Mouse (Mus musculus): Measurements from ENCODE around the gene Tmem63a. TPM values are rescaled to one million over a fixed set of nuclear protein-coding genes. Genes with fewer than 3 reads are reported as not detected.
A peak's percentile ranks its signal among the peaks of the same experiment; 100 is the strongest.

Tmem63a gene
- polyA plus RNA-seq, 1 experiment: 26.9 TPM

GRCm38 (mm10) chr1:180903666-180904038 lies 38.5 kb upstream of the Tmem63a start:
- TF ChIP-seq EP300 (IDR thresholded peaks at IDR 0.05; ENCODE audit: insufficient read depth, low read depth, low read length) (no peak), POLR2A (IDR thresholded peaks at IDR 0.05; ENCODE audit: insufficient read depth, low read length) (no peak), CTCF (IDR thresholded peaks at IDR 0.05; ENCODE audit: low read depth, low read length) (no peak)

GRCm38 (mm10) chr1:180904039-180904814 lies 37.9 kb upstream of the Tmem63a start, which contains the start of gene Pycr2:
Pycr2 (plus strand) TSS chr1:180904293.
- Histone ChIP-seq H3K27me3 (ENCODE audit: control insufficient read depth, insufficient read depth, low read length, poor library complexity, severe bottlenecking) (no peaks in the 10 kb centered on the region), H3K36me3 (ENCODE audit: control insufficient read depth, insufficient read depth, low read length, poor library complexity, severe bottlenecking) (peaks cover 22% of the 10 kb centered on the region), H3K4me1 (ENCODE audit: control insufficient read depth, insufficient read depth, low read length) (peaks cover 4% of the 10 kb centered on the region), H3K9me3 (replicated peaks; ENCODE audit: control insufficient read depth, insufficient read depth, low read length, poor library complexity, severe bottlenecking) (no peaks in the 10 kb centered on the region), H3K9ac (ENCODE audit: low read depth, poor library complexity, severe bottlenecking) (peak within 1 kb of the TSS; percentile 85), H3K4me3 (ENCODE audit: low read depth, low read length) (peak within 1 kb of the TSS; percentile 96), H3K27ac (ENCODE audit: insufficient read depth, low read length) (peak within 1 kb of the TSS; percentile 89)
- TF ChIP-seq CTCF (IDR thresholded peaks at IDR 0.05; ENCODE audit: low read depth, low read length) (no peak), POLR2A (IDR thresholded peaks at IDR 0.05; ENCODE audit: insufficient read depth, low read length) (peak; percentile 28)

More at GRCm38 (mm10) chr1:180903666-180904038, 38.5 kb upstream of the Tmem63a start:
- Histone ChIP-seq H3K36me3 (ENCODE audit: control insufficient read depth, insufficient read depth, low read length, poor library complexity, severe bottlenecking) (peaks cover 22% of the 10 kb centered on the region), H3K27ac (ENCODE audit: insufficient read depth, low read length) (peak overlapping the region; percentile 89), H3K4me3 (ENCODE audit: low read depth, low read length) (peak overlapping the region; percentile 70), H3K4me1 (ENCODE audit: control insufficient read depth, insufficient read depth, low read length) (peaks cover 4% of the 10 kb centered on the region), H3K9me3 (replicated peaks; ENCODE audit: control insufficient read depth, insufficient read depth, low read length, poor library complexity, severe bottlenecking) (no peaks in the 10 kb centered on the region), H3K27me3 (ENCODE audit: control insufficient read depth, insufficient read depth, low read length, poor library complexity, severe bottlenecking) (no peaks in the 10 kb centered on the region), H3K9ac (ENCODE audit: low read depth, poor library complexity, severe bottlenecking) (peak overlapping the region; percentile 69)

GRCm38 (mm10) chr1:180904815-180905080 lies 37.4 kb upstream of the Tmem63a start:
- TF ChIP-seq EP300 (IDR thresholded peaks at IDR 0.05; ENCODE audit: insufficient read depth, low read depth, low read length): no peak
- no peak for TF ChIP-seq CTCF (IDR thresholded peaks at IDR 0.05; ENCODE audit: low read depth, low read length)
- TF ChIP-seq POLR2A (IDR thresholded peaks at IDR 0.05; ENCODE audit: insufficient read depth, low read length): no peak
- H3K4me1 ChIP-seq (ENCODE audit: control insufficient read depth, insufficient read depth, low read length): peaks cover 4% of the 10 kb centered on the region
- H3K9ac ChIP-seq (ENCODE audit: low read depth, poor library complexity, severe bottlenecking): peak overlapping the region; percentile 85
- no peaks in the 10 kb centered on the region for H3K27me3 ChIP-seq (ENCODE audit: control insufficient read depth, insufficient read depth, low read length, poor library complexity, severe bottlenecking)
- H3K27ac ChIP-seq (ENCODE audit: insufficient read depth, low read length): peak overlapping the region; percentile 17; the same call in 1 of the 2 replicates
- H3K9me3 ChIP-seq (replicated peaks; ENCODE audit: control insufficient read depth, insufficient read depth, low read length, poor library complexity, severe bottlenecking): no peaks in the 10 kb centered on the region
- peaks cover 22% of the 10 kb centered on the region for H3K36me3 ChIP-seq (ENCODE audit: control insufficient read depth, insufficient read depth, low read length, poor library complexity, severe bottlenecking)
- H3K4me3 ChIP-seq (ENCODE audit: low read depth, low read length): peak overlapping the region; percentile 96

GRCm38 (mm10) chr1:180905307-180905706 lies 36.8 kb upstream of the Tmem63a start:
- Histone ChIP-seq H3K9ac (ENCODE audit: low read depth, poor library complexity, severe bottlenecking) (peak overlapping the region; percentile 85), H3K9me3 (replicated peaks; ENCODE audit: control insufficient read depth, insufficient read depth, low read length, poor library complexity, severe bottlenecking) (no peaks in the 10 kb centered on the region), H3K36me3 (ENCODE audit: control insufficient read depth, insufficient read depth, low read length, poor library complexity, severe bottlenecking) (peaks cover 22% of the 10 kb centered on the region), H3K4me1 (ENCODE audit: control insufficient read depth, insufficient read depth, low read length) (peaks cover 4% of the 10 kb centered on the region), H3K27ac (ENCODE audit: insufficient read depth, low read length) (no peak overlapping the region), H3K27me3 (ENCODE audit: control insufficient read depth, insufficient read depth, low read length, poor library complexity, severe bottlenecking) (no peaks in the 10 kb centered on the region), H3K4me3 (ENCODE audit: low read depth, low read length) (peak overlapping the region; percentile 37)
- TF ChIP-seq POLR2A (IDR thresholded peaks at IDR 0.05; ENCODE audit: insufficient read depth, low read length): no peak
- TF ChIP-seq EP300 (IDR thresholded peaks at IDR 0.05; ENCODE audit: insufficient read depth, low read depth, low read length): no peak
- no peak for TF ChIP-seq CTCF (IDR thresholded peaks at IDR 0.05; ENCODE audit: low read depth, low read length)

GRCm38 (mm10) chr1:180905876-180906275 lies 36.3 kb upstream of the Tmem63a start:
- H3K27me3 ChIP-seq (ENCODE audit: control insufficient read depth, insufficient read depth, low read length, poor library complexity, severe bottlenecking): no peaks in the 10 kb centered on the region
- H3K9ac ChIP-seq (ENCODE audit: low read depth, poor library complexity, severe bottlenecking): peak overlapping the region; percentile 85; the same call in 1 of the 2 replicates
- H3K27ac ChIP-seq (ENCODE audit: insufficient read depth, low read length): no peak overlapping the region
- peak overlapping the region; percentile 37 for H3K4me3 ChIP-seq (ENCODE audit: low read depth, low read length)
- peaks cover 22% of the 10 kb centered on the region for H3K36me3 ChIP-seq (ENCODE audit: control insufficient read depth, insufficient read depth, low read length, poor library complexity, severe bottlenecking)
- H3K9me3 ChIP-seq (replicated peaks; ENCODE audit: control insufficient read depth, insufficient read depth, low read length, poor library complexity, severe bottlenecking): no peaks in the 10 kb centered on the region
- H3K4me1 ChIP-seq (ENCODE audit: control insufficient read depth, insufficient read depth, low read length): peaks cover 4% of the 10 kb centered on the region
- no peak for TF ChIP-seq POLR2A (IDR thresholded peaks at IDR 0.05; ENCODE audit: insufficient read depth, low read length)
- no peak for TF ChIP-seq EP300 (IDR thresholded peaks at IDR 0.05; ENCODE audit: insufficient read depth, low read depth, low read length)
- no peak for TF ChIP-seq CTCF (IDR thresholded peaks at IDR 0.05; ENCODE audit: low read depth, low read length)

- no peak for TF ChIP-seq EP300 (IDR thresholded peaks at IDR 0.05; ENCODE audit: insufficient read depth, low read depth, low read length)
- TF ChIP-seq CTCF (IDR thresholded peaks at IDR 0.05; ENCODE audit: low read depth, low read length): no peak
- TF ChIP-seq POLR2A (IDR thresholded peaks at IDR 0.05; ENCODE audit: insufficient read depth, low read length): no peak
- Histone ChIP-seq H3K4me1 (ENCODE audit: control insufficient read depth, insufficient read depth, low read length) (peaks cover 4% of the 10 kb centered on the region), H3K4me3 (ENCODE audit: low read depth, low read length) (peak overlapping the region; percentile 37), H3K9me3 (replicated peaks; ENCODE audit: control insufficient read depth, insufficient read depth, low read length, poor library complexity, severe bottlenecking) (no peaks in the 10 kb centered on the region), H3K27ac (ENCODE audit: insufficient read depth, low read length) (no peak overlapping the region), H3K27me3 (ENCODE audit: control insufficient read depth, insufficient read depth, low read length, poor library complexity, severe bottlenecking) (no peaks in the 10 kb centered on the region), H3K9ac (ENCODE audit: low read depth, poor library complexity, severe bottlenecking) (peak overlapping the region; percentile 13; the same call in 1 of the 2 replicates), H3K36me3 (ENCODE audit: control insufficient read depth, insufficient read depth, low read length, poor library complexity, severe bottlenecking) (peaks cover 22% of the 10 kb centered on the region)
Observed at GRCm38 (mm10) chr1:180906461-180907147, 35.5 kb upstream of the Tmem63a start.
